Mouse (Mus musculus): ENCODE results near the gene Ceacam19. TPM values are rescaled to one million over a fixed set of nuclear protein-coding genes. Genes with fewer than 3 reads are reported as not detected.
A peak's percentile ranks its signal among the peaks of the same experiment; 100 is the strongest.

Gene Ceacam19
- total and polyA plus RNA-seq, 2 experiments, result not detected

DNA sequence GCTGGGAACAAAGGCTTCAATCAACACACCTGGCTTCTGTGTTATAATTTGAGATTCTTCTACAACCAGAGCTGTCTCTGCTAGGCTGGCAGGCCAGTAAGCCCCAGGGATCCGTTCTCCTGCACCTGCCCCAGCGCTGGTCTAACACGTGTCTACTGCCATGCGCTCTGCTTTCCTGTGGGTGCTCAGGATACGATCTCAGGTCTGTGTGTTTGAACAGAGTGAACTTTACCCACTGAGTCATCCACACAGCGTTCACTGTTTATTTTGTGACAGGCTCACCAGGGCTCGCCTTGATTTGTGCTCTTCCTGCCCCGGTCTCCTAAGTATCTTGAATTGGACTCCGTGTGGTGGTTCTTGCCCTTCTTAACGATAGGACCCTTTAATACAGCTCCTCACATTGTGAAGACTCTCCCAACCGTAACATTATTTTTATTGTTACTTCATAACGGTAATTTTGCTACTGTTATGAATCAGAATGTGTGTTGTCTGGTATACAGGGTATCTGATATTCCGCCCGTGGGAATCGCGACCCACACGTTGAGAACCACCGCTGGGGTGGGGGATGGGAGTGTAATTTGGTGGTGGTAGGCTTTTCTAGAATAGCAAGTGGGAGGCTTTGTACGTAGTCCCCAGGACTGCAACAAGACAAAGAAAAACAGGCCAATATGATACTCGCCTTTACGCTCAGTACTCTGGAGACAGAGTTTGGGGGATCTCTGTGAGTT lies 45.9 kb downstream of the Ceacam19 start:
- H3K36me3 ChIP-seq (ENCODE audit: control insufficient read depth, insufficient read depth, low read length), result no peaks in the 10 kb centered on the region
- TF ChIP-seq CTCF (IDR thresholded peaks at IDR 0.05; ENCODE audit: low read depth, low read length) (no peak), POLR2A (IDR thresholded peaks at IDR 0.05; ENCODE audit: extremely low read depth, insufficient read depth, low read length) (0 out of 2 replicates have a peak, but pooled peaks have one; percentile 29)
- H3K27me3 ChIP-seq (ENCODE audit: control insufficient read depth, insufficient read depth, low read length), result no peaks in the 10 kb centered on the region
- peak; percentile 99 for DNase-seq (ENCODE audit: extremely low read depth, low read depth, low spot score)
- WGBS, result 25% methylated on average over 21 of the region's 21 CpGs
- H3K9ac ChIP-seq (ENCODE audit: low read depth, low read length), result peak overlapping the region; percentile 70
- peak overlapping the region; percentile 96 for H3K27ac ChIP-seq (replicated peaks; ENCODE audit: insufficient read depth, low read depth, low read length)
- no peaks in the 10 kb centered on the region for H3K79me2 ChIP-seq (ENCODE audit: control insufficient read depth, insufficient read depth, low read length)
- H3K4me1 ChIP-seq (ENCODE audit: control insufficient read depth, insufficient read depth, low read length), result peaks cover 16% of the 10 kb centered on the region
- H3K4me3 ChIP-seq (ENCODE audit: insufficient read depth, low read depth, low read length), result peak overlapping the region; percentile 12

DNA sequence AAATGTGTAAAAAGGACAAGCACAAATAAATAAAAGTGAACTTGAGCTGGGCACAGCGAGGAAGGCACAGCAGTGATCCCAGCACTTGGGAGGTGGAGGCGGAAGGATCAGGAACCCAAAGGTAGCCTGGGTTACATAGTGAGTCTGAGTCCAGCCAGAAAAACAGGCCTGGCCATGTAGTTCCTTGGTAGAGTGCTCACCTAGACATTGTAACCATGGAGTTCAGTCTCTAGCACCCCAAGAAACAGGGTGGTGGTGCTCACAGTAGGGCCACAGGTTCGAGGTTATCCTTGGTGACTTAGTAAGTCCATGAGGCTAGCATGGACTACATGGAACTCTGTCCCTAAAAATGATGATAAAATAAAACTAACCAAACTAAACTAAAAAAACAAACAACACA lies 46.8 kb downstream of the Ceacam19 start:
- Histone ChIP-seq H3K79me2 (ENCODE audit: control insufficient read depth, insufficient read depth, low read length) (no peaks in the 10 kb centered on the region), H3K36me3 (ENCODE audit: control insufficient read depth, insufficient read depth, low read length) (no peaks in the 10 kb centered on the region), H3K9ac (ENCODE audit: low read depth, low read length) (peak overlapping the region; percentile 71), H3K4me1 (ENCODE audit: control insufficient read depth, insufficient read depth, low read length) (peaks cover 16% of the 10 kb centered on the region), H3K27me3 (ENCODE audit: control insufficient read depth, insufficient read depth, low read length) (no peaks in the 10 kb centered on the region), H3K27ac (replicated peaks; ENCODE audit: insufficient read depth, low read depth, low read length) (peak overlapping the region; percentile 96), H3K4me3 (ENCODE audit: insufficient read depth, low read depth, low read length) (no peak overlapping the region)
- TF ChIP-seq POLR2A (IDR thresholded peaks at IDR 0.05; ENCODE audit: extremely low read depth, insufficient read depth, low read length) (no peak), CTCF (IDR thresholded peaks at IDR 0.05; ENCODE audit: low read depth, low read length) (no peak)
- peak; percentile 53 for DNase-seq (ENCODE audit: extremely low read depth, low read depth, low spot score)
- 50% methylated on average over 3 of the region's 3 CpGs for WGBS

DNA sequence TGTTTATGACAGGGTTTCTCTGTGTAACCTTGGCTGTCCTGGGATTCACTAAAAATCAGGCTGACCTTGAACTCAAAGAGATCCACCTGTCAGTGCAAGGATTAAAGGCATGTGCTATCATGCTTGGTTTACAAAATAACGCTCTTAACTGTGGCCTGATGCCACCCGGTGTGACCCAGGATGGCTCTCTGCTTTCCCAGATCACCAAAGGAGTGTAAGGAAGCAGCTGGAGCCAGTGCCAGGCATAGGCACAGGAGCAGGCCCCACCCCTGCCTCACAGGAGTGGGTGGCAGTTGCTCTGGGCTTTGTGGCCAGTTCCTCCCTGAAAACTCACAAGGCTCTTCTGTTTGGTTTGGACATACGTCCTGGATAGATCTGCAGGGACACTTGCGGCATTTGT lies 47.4 kb downstream of the Ceacam19 start:
- WGBS, result 29% methylated on average over 4 of the region's 4 CpGs
- DNase-seq (ENCODE audit: extremely low read depth, low read depth, low spot score), result peak; percentile 80
- no peaks in the 10 kb centered on the region for H3K27me3 ChIP-seq (ENCODE audit: control insufficient read depth, insufficient read depth, low read length)

GRCm38 (mm10) chr7:19836843-19837242 lies 50.9 kb downstream of the Ceacam19 start:
- Histone ChIP-seq H3K79me2 (ENCODE audit: control insufficient read depth, insufficient read depth, low read length) (no peaks in the 10 kb centered on the region), H3K9ac (ENCODE audit: low read depth, low read length) (no peak overlapping the region), H3K27ac (replicated peaks; ENCODE audit: insufficient read depth, low read depth, low read length) (peak overlapping the region; percentile 37; the same call in 1 of the 2 replicates), H3K27me3 (ENCODE audit: control insufficient read depth, insufficient read depth, low read length) (no peaks in the 10 kb centered on the region), H3K4me1 (ENCODE audit: control insufficient read depth, insufficient read depth, low read length) (peaks cover 15% of the 10 kb centered on the region), H3K4me3 (ENCODE audit: insufficient read depth, low read depth, low read length) (no peak overlapping the region), H3K36me3 (ENCODE audit: control insufficient read depth, insufficient read depth, low read length) (no peaks in the 10 kb centered on the region)
- 11% methylated on average over 3 of the region's 3 CpGs for WGBS
- no peak for TF ChIP-seq CTCF (IDR thresholded peaks at IDR 0.05; ENCODE audit: low read depth, low read length)
- no peak for TF ChIP-seq POLR2A (IDR thresholded peaks at IDR 0.05; ENCODE audit: extremely low read depth, insufficient read depth, low read length)
- peak; percentile 84 for DNase-seq (ENCODE audit: extremely low read depth, low read depth, low spot score)

More for the DNA sequence above, 47.4 kb downstream of the Ceacam19 start:
- peak overlapping the region; percentile 71 for H3K9ac ChIP-seq (ENCODE audit: low read depth, low read length)
- peak overlapping the region; percentile 96 for H3K27ac ChIP-seq (replicated peaks; ENCODE audit: insufficient read depth, low read depth, low read length)
- TF ChIP-seq POLR2A (IDR thresholded peaks at IDR 0.05; ENCODE audit: extremely low read depth, insufficient read depth, low read length), result no peak
- no peak for TF ChIP-seq CTCF (IDR thresholded peaks at IDR 0.05; ENCODE audit: low read depth, low read length)
- no peaks in the 10 kb centered on the region for H3K79me2 ChIP-seq (ENCODE audit: control insufficient read depth, insufficient read depth, low read length)
- H3K36me3 ChIP-seq (ENCODE audit: control insufficient read depth, insufficient read depth, low read length), result no peaks in the 10 kb centered on the region
- H3K4me3 ChIP-seq (ENCODE audit: insufficient read depth, low read depth, low read length), result peak overlapping the region; percentile 19; the same call in 1 of the 2 replicates
- H3K4me1 ChIP-seq (ENCODE audit: control insufficient read depth, insufficient read depth, low read length), result peaks cover 16% of the 10 kb centered on the region

GRCm38 (mm10) chr7:19834055-19834454 lies 53.7 kb downstream of the Ceacam19 start:
- no peak overlapping the region for H3K9ac ChIP-seq (ENCODE audit: low read depth, low read length)

GRCm38 (mm10) chr7:19831837-19832236 lies 55.9 kb downstream of the Ceacam19 start:
- peak; percentile 86 for DNase-seq (ENCODE audit: extremely low read depth, low read depth, low spot score)
- TF ChIP-seq CTCF (IDR thresholded peaks at IDR 0.05; ENCODE audit: low read depth, low read length), result no peak
- no peak overlapping the region; the same call in 1 of the 2 replicates for H3K9ac ChIP-seq (ENCODE audit: low read depth, low read length)
- no peaks in the 10 kb centered on the region for H3K79me2 ChIP-seq (ENCODE audit: control insufficient read depth, insufficient read depth, low read length)
- peaks cover 21% of the 10 kb centered on the region for H3K4me1 ChIP-seq (ENCODE audit: control insufficient read depth, insufficient read depth, low read length)
- 32% methylated on average over 9 of the region's 9 CpGs for WGBS
- H3K27ac ChIP-seq (replicated peaks; ENCODE audit: insufficient read depth, low read depth, low read length), result peak overlapping the region; percentile 79
- no peaks in the 10 kb centered on the region for H3K27me3 ChIP-seq (ENCODE audit: control insufficient read depth, insufficient read depth, low read length)
- H3K36me3 ChIP-seq (ENCODE audit: control insufficient read depth, insufficient read depth, low read length), result no peaks in the 10 kb centered on the region
- H3K4me3 ChIP-seq (ENCODE audit: insufficient read depth, low read depth, low read length), result no peak overlapping the region

More at GRCm38 (mm10) chr7:19834055-19834454, 53.7 kb downstream of the Ceacam19 start:
- Histone ChIP-seq H3K36me3 (ENCODE audit: control insufficient read depth, insufficient read depth, low read length) (no peaks in the 10 kb centered on the region), H3K79me2 (ENCODE audit: control insufficient read depth, insufficient read depth, low read length) (no peaks in the 10 kb centered on the region), H3K4me3 (ENCODE audit: insufficient read depth, low read depth, low read length) (no peak overlapping the region), H3K4me1 (ENCODE audit: control insufficient read depth, insufficient read depth, low read length) (peaks cover 21% of the 10 kb centered on the region), H3K27ac (replicated peaks; ENCODE audit: insufficient read depth, low read depth, low read length) (no peak overlapping the region), H3K27me3 (ENCODE audit: control insufficient read depth, insufficient read depth, low read length) (no peaks in the 10 kb centered on the region)
- 84% methylated on average over 3 of the region's 3 CpGs for WGBS
- DNase-seq (ENCODE audit: extremely low read depth, low read depth, low spot score), result no peak
- TF ChIP-seq POLR2A (IDR thresholded peaks at IDR 0.05; ENCODE audit: extremely low read depth, insufficient read depth, low read length) (no peak), CTCF (IDR thresholded peaks at IDR 0.05; ENCODE audit: low read depth, low read length) (no peak)
